Mouse (Mus musculus) spleen, postnatal 10 days (tissue): Measurements from ENCODE around the gene Ddr2.

ENCODE experiments used
- DNase-seq, 2 experiments: peaks; one replicate each; pipeline ENCODE4 v3.0.0; 2021 to 2022; ENCODE audit warnings: low spot score in 2 of 2

The Ddr2 gene

DNA sequence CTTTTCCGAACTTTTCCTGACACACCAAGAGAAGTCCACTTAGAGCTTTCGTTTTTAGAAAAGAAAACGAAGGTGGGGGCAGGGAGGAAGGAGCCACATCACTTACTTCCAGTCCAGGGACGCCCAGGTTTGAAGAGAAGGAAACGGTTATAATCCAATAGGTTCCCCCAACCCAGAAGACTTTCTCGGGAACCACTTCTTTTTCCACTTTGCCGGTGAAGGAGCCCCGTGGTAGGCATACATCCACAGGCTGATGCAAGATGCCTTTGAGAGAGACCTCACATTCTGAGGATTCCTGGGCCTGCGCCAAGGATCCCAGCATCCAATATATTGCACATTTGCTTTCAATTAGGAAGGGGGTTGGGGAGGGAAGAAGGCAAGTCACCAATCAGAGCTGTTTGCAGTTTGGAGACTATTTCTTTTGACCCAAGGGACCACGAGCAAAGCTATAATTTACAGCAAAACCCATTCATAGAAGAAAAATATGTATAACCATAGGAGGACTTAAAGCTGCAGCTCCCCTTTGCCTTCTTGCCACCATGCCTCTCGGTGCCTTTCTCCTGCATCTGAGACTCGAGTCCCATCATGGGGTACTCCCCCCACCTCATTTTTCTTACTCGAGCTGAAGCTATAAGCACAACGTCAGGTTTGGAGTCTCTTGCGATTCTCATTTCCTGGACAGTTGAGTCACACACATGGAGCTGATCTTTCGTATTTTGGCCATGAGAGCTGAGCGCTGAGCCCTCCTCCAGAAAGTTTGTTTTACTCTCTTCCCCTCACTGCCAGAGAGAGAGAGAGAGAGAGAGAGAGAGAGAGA is at the start of gene Ddr2:
Gene Ddr2 (minus strand): TSS at position 247 of the 817 bp plus-strand sequence.
- no peak for DNase-seq

DNA sequence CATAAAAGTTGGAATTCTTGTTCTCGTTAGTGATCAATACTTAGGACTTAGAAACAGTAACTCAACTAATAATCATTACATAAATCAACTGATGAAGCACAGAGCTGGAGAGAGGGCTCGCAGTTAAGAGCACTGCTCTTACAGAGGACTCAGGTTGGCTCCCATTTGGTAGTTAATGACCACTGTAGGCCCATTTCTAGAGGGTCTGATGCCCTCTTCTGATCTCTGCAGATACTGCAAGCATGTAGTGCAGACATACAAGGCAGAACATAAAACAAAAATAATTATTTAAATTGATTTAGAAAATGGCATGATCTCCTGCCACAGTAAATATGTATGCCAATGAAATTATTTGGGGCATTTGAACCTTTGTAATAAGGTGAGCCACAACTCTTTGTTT is 49.1 kb upstream of the Ddr2 start:
- DNase-seq: no peak

DNA sequence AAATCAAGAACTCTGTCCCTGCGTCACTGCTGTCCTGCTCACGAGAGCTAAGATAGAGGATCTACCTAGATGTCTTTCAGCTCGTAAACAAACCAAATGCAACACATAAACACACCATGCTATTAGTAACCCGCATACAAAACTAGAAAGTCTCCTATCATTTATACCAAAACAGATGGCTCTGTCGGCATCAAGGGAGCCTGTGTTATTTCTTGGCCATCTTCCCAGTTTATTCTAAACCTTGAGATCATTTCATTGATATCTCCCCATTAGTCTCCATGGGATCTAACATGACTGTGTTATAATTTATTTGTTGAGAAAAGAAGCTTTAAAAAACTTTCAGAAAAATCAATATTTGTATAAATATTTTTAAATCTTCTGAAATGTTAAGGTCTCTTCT is 45.2 kb upstream of the Ddr2 start:
- no peak for DNase-seq

DNA sequence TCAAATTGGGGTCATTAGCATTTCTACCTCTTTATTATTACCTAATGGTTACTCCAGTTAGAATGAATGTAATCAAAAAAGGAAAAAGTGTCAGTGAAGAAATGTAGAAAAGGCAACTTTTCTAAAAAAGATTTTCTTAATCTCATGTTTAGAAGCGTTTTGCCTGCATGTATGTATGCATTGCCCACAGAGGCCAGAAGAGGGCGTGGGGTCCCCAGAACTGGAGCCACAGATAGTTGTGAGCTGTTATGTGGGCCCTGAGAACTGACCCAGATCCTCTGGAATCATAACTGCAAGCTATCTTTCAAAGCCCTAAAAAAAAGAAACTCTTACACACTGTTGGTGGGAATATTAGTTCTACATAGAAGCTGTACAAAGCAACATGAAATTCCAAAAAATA is 44.7 kb upstream of the Ddr2 start:
- no peak for DNase-seq

DNA sequence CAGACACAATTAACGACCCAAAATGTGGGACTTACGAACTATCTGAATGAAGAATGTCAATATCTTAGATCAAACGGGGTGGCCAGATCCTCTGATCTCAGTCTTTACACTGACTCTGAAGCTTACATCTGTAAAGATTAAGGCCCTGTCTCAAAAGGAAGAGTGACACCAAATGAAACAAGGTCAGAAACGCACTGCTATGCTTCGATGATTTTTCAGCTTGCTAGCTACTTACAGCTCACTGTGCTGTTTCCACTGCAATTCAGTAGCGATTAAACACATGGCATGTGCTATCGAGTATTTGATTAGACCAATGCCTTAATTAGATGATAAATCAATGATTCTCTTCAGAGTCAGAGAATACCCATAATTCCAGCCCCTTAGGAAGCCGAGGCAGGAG is 43.4 kb upstream of the Ddr2 start:
- DNase-seq: no peak

DNA sequence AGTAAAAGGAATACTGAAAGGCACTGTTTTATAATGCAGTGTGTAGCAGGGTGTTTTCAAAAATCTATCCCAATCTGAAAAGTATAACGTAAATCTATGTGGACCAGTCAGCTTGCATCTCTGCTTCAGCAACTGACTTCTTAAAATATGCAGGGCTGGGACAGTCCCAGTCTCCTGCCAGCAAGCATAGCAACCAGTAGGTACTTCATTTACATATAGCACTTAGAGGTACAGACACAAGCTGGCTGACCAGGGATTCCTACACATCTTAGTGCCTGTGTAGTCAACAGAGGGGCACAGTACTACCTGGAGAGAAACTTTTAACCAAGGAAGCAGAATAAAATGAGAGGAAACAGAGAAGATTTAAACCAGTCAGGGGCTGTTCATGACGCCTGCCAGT is 42.0 kb upstream of the Ddr2 start:
- DNase-seq: no peak

DNA sequence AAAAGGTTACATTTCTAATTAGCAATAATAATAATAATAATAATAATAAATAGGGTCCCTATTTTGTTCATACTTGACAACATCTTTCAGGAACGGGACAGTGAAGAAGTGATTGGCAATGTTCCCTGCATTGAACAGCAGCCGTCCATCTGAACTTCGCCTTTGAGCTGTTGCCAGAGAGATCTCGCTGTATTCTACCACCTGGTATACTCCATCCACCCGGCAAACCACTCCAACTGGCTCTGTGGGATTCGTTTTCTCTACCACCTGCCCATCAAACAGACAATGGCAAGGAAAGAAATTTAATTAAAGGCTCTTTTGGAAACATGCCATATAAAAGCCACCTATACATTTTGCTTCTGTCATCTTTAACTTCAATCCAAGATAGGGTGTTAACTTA is 40.3 kb upstream of the Ddr2 start:
- no peak for DNase-seq

DNA sequence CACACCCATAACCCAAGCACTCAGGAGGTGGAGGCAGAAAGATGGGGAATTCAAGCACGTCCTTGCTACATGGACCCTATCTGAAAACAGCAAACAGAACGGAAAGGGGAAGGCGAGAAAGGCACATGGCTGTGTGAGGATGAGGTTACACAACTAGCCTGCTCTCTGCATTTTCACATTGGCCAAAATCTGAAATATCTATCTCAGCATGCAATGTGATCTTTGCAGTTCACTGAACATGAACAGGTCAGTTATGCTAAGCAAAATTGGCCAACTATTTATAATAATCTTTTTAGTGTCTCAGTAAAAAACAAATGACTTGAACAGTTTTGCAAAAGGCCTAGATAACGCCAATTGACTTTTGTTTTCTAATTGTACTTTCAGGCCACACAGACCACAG is 39.2 kb upstream of the Ddr2 start:
- DNase-seq: no peak

DNA sequence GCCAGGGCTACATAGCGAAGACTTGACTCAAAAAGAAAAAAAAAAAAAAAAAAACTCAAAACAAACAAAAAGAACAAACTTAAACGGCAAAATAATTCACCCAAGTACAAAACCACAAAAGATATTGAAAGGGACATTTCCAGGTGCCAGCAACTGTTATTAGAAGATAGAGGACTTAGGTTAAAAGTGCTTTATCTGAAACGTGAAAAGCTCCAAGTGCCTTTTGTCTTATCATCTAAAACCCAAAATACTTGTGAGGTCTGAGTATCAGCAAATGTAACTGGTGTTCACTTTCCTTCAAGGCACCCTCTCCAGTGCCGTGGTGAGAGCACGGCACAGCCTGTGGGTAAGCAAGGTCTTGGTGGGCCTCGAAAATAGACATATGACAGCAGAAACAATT is 38.0 kb upstream of the Ddr2 start:
- DNase-seq: no peak

DNA sequence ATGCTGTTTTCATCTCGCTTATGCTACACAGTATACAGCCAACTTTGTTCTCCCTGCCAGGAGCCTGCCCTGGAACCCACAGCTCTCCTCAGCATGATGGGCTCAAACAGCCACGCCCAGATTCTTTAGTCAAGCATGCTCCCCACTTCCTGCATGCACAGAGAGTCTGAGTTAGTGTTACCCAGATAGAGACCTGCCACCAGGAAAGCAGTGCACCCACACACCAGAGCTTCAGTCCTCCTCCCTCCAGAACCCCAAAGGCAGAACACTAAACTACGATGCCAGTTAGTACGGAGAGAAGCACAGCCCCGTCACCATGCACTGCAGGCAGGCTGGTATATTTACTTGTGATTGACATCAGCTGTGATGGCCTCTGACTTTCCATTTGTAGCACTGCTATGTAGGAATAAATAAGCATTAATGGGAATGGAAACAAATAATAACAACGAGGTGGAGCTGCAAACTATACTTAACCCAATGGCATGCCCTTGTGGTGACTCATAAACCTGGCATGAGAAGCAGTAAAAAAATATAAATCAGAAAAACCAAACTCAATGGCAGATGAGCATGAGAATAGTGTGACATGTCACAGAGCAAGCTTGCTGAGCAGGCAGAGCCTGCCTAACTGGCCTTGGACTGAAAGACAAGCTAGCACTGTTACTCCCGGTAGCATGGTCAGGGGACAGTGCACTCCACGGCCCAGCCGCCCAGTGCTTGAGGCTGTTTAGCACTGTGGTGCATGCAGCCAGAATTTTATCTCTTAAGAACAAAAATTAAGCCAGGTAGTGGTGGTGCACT is 37.3 kb upstream of the Ddr2 start:
- DNase-seq: peak; percentile 15 to 49

DNA sequence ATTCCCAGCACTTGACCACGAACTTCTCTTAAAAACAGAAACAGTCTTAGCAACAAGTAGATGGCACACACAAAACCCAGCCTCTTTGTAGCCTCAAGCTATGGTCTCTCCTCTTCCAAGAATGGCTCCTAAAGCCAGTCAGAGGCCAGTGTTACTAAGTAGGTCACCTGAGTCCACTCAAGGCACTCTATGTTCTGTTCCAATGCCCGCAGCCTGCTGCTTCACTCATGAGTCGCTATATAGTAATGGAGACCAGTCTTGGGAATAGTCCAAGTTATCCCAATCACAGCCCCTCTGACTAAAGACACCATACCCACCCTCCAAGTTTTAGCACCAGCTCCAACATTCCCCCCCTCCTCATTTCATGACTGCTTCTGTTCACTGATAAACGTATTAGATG is 35.0 kb upstream of the Ddr2 start:
- no peak for DNase-seq

DNA sequence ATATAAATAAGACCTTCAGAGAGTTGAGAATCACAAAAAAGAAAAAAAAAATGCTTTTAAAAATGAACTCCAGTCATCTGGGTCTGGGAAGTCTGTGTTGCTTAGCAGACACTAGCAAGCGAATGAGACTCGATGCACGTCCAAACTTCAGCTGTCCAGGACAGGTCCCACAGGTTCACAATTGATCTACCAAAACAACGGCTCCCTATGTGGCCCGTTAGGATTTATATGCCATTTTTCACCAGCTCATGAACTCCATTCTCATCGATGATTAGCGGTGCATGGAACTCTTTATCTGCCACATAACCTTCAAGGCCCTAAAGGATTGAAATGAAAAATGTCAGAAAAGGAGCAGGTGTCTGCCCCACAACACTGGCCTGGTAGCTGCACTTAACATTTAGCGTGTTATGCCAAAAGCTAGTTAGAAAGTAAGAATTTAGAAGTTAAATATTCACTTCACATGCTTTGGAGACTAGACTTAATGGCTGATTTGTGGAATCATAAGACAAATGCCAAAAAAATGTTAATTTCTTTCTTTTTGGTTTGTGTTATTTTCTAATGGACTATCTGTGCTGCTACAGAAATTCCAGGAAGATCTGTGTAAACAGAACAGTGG is 31.8 kb upstream of the Ddr2 start:
- DNase-seq: no peak

DNA sequence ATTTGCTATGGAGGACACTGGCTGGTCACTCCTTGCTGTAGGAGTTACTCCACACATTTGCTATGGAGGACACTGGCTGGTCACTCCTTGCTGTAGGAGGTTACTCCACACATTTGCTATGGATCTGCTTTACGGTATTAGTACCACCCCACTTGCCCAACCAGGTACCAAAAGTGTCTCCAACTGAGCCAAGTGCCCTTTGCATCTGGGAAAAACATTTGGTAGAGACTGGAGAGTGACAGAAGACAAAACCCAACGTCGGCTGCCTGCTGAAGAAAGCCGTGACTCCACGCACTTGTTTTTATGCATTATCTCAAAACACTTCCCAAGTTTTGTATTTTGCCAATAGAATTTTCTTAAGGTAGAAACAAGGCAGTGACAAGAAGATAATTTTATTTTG is 31.1 kb upstream of the Ddr2 start:
- no peak for DNase-seq

DNA sequence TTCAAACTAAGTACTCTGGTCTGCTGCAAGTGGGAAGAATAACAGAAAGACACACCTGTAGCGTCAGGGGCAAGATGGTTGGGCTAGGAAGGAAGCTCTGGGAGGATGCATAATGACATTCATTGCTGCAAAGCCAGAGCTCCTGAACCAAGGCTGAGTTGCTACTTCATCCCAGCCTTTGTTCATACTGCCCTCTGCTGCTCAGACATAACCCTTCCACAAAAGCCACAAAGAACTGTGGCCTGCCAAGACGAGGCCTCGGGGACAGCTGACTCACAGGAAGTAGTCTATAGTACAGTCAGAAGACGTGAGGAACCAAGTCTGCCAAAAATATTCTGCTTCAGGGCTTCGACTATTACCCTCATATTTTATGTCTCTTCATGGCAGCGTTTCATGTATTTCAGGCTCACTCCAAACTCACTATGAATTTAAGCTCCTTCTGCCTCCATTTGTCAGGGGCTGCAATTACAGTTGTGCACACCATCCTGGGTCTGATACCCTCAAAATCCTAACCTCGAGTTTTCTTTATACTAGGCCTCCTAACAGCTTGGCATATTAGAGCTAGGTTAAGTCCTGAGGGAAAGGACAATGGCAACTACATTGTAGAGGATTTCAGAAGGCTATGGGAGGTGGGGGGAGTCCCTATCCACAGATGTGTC is 25.9 kb upstream of the Ddr2 start:
- DNase-seq: peak; percentile 9 to 58

DNA sequence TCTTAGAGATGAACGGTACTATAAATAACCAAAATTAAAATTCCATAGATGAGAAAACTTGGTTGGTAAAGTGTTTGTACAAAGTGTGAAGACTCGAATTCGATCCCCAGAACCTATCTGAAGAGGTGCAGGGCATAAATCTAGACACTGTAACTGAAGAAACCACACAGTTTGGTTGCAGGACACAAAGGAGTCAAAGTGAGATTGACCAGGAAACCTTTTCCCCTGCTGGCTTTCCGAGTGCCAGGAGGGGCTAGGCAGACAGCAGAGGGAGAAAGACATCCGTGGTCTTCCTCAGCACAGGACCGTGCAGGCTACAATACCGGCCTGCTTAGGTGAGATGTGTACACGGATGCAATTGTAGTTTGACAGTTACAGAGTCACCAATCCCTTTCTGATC is 23.7 kb upstream of the Ddr2 start:
- no peak for DNase-seq

DNA sequence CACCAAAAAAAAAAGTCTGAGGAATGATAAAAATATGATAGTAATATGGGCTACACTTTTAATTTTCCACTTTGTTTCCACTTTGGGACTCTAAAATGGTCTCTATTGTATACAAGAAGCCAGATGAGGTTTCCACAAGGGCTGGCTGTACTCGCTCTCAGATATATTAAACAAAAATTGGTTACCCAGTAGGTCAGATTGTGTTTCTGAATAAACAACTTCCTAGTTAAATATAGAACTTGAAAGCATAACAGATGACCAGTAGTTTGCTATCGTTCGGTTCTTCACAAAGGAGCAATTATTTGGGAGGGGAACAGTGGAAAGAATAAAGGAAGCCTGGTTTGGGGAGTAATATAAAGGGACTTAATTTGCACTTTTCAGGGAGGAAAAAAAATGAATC is 20.4 kb upstream of the Ddr2 start:
- no peak for DNase-seq

DNA sequence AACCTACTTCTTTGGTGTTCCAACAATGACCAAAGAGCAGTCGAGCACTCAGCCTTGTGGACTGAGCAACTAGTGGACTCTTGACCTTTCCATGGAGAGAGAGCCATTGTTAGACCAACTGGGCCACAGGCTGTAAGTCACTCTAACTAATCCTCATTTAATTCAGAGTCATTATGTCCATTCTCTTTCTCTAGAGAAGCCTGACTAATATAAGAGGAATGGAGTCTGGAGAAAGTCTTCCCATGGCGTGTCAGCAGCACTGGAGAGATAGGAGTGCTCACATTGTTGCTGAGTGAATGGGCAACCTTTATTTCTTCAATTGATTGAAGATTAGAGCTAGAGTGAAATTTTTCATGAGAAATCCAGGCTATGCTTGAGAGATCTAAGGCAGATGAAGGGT is 14.1 kb upstream of the Ddr2 start:
- no peak for DNase-seq

DNA sequence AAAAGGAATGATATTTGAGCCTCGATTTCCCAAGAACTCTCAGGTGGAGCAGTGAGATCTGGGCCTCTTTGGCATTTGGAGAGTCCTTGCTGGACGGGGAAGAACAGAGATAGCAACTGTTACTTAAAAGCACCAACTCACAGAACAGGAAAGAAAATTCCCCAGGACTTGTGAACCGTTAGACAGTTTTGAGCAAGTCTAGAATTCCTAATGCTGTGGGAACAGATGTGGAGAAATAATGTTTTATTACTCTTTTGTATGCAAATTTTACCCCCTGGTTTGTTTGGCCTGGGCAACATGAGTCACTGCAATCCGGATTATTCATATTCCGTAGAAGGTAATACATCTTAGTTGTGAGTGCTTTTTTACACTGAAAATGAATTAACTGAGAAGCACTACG is 3.1 kb upstream of the Ddr2 start:
- DNase-seq: no peak

DNA sequence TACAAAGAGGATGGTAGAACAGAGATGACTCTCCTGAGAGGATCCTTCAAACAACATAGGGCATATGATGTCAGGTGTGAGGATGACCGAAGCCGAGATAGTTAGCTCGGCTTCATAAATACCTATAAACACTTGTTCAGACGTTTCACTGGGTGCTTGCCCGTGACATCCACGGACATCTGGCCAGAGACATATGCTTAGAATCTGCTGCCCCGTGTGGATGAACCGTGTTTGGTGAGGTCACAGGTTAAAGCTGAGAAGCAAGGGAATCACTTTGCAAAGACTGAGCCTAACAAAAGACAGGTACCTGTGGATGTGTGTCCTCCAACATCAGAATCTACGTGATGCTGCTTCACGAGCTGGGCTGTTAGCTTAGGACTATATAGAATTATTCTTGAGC is 1.7 kb upstream of the Ddr2 start:
- DNase-seq: no peak

DNA sequence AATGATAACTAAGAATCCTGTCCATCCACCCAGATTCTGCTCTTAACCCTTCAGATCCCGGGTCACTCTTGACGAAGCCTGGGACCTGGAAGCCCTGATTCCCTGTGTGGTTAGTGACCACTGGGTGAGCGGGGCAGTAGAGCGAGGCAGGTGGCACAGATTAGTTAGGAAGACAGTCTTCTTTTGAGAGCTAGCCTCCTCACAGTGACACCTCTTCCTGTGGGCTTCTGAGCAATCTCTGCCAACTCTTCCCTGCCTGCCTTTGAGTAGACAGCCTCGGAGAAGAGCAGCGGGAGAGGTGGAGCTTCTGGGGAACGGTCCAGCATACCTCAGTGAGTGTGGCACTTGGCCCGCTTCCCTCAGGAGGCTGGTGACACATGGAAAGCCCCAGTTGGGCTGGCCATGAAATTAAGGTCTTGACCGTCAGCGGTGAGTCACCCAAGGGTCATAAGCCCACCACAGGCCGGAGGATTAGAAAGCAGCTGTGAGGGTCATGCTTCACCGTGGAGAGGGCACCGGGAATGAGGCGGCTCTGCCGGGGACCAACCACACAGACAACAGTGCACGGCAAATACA is 1.2 kb upstream of the Ddr2 start:
- no peak for DNase-seq

DNA sequence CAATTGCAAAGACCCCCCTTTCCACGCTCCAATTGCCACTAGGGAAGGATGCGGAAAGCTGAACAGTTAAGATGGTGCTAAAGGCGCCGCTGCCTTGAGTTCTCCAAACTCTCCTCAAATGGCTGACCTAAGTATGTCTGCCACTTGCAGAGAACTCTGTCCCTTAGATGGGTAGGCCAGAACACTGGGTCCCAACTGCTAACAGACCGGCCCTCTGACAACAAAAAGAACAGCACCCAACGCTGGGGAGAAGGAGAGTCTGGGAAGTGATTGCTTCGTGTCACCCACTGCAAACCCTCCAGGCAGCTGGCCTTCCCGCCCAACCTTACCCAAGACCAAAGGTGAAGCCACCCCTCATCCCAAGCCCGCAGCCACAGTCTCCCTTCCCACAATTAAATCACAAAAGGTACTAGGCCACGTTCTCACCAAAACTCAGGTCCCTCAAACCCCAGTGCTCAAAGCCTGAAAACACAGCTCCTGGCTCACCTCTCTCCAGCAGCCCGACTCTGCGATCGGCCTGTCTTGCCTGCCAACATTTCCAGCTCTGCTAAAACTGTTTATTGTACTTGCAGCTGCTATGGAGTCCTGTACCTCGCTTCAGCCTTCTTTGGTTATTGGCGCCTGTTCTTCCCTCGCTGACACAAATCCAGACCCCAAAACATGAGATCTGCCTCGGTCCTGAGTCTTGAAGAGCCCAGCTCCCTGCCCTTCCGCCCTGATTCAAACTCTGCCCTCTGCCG is 616 bp downstream of the Ddr2 start:
- DNase-seq: no peak
